Mouse (Mus musculus) c-Kit-positive CD71-positive TER-119-positive erythroid progenitor cells, embryonic 14.5 days (primary cell): ENCODE measurements around the gene Sema4b.

ENCODE experiments used
- DNase-seq: peaks from one replicate; pipeline ENCODE4 v3.0.0-alpha.2; 2013; ENCODE audit warnings: low spot score

The Sema4b gene

GRCm38 (mm10) chr7:80186531-80187296, at the start of gene Sema4b:
Gene Sema4b (plus strand): TSS chr7:80186841.
- DNase-seq, result no peak

- no peak for DNase-seq
Measured at GRCm38 (mm10) chr7:80138375-80138774, 48.3 kb upstream of the Sema4b start.

GRCm38 (mm10) chr7:80140815-80141214, 45.8 kb upstream of the Sema4b start:
- DNase-seq, result peak; percentile 64

- DNase-seq, result peak; percentile 15
Measured at GRCm38 (mm10) chr7:80143331-80144273, 43.0 kb upstream of the Sema4b start.

GRCm38 (mm10) chr7:80144695-80145094, 41.9 kb upstream of the Sema4b start:
- DNase-seq, result peak; percentile 24

GRCm38 (mm10) chr7:80146077-80146476, 40.6 kb upstream of the Sema4b start:
- peak; percentile 96 for DNase-seq

- DNase-seq, result no peak
Measured at GRCm38 (mm10) chr7:80149356-80149755, 37.3 kb upstream of the Sema4b start.

GRCm38 (mm10) chr7:80152152-80152551, 34.5 kb upstream of the Sema4b start:
- DNase-seq, result peak; percentile 73

- DNase-seq, result no peak
Measured at GRCm38 (mm10) chr7:80152756-80153155, 33.9 kb upstream of the Sema4b start.

- DNase-seq, result no peak
Measured at GRCm38 (mm10) chr7:80154689-80155088, 32.0 kb upstream of the Sema4b start.

- DNase-seq, result peak; percentile 68
Measured at GRCm38 (mm10) chr7:80156711-80157227, 29.9 kb upstream of the Sema4b start.

- DNase-seq, result no peak
Measured at GRCm38 (mm10) chr7:80158496-80159268, 28.0 kb upstream of the Sema4b start.

GRCm38 (mm10) chr7:80160293-80160944, 26.2 kb upstream of the Sema4b start:
- DNase-seq, result no peak

- no peak for DNase-seq
Measured at GRCm38 (mm10) chr7:80160945-80161306, 25.7 kb upstream of the Sema4b start.

GRCm38 (mm10) chr7:80165432-80165831, 21.2 kb upstream of the Sema4b start:
- DNase-seq, result no peak

- peak; percentile 83 for DNase-seq
Measured at GRCm38 (mm10) chr7:80166740-80167139, 19.9 kb upstream of the Sema4b start.

- DNase-seq, result no peak
Measured at GRCm38 (mm10) chr7:80169847-80170246, 16.8 kb upstream of the Sema4b start.

- DNase-seq, result no peak
Measured at GRCm38 (mm10) chr7:80171345-80171744, 15.3 kb upstream of the Sema4b start.

- no peak for DNase-seq
Measured at GRCm38 (mm10) chr7:80172069-80172956, 14.3 kb upstream of the Sema4b start.

- no peak for DNase-seq
Measured at GRCm38 (mm10) chr7:80176159-80176558, 10.5 kb upstream of the Sema4b start.
